ENCODE assay signal across 10 mouse cellular contexts in the genomic region with DNA sequence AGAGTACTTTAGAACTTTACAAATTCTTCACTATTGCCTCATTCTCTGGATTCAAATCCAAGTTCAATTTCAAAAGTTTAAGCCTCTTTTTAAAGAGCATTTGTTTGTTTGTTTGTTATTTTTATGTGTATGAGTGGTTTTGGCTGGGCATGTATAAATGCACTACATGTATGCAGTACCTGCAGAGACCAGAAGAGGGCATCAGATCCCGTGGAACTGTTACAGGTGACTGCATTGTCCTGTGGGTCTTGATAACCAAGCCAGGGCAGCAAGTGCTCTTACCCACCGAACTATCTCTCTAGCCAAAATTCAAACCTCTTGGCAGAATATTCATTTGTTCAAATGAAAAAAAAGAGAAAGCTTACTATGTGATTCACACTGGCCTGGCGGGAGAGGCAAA. TPM values are rescaled to one million over a fixed set of nuclear protein-coding genes. Genes with fewer than 3 reads are reported as not detected.
DNase-seq lines count a peak whose midpoint lies in the region; ATAC-seq and TF ChIP-seq lines count a peak whose summit lies in the region.
"Had no signal": no experiment of that assay in that cellular context is flagged by ENCODE, and none has a peak within 500 bp of the region (broad histone marks: within the 10 kb centered on the region; RNA-seq: fewer than 3 reads in every experiment).

No protein-coding gene starts in this region.

- no peak for TF ChIP-seq POLR2A in CH12.LX (IDR thresholded peaks at IDR 0.05; ENCODE audit: low read depth, low read length)

- no peaks in the 10 kb centered on the region for H3K36me3 ChIP-seq in kidney, postnatal 0 days (ENCODE audit: insufficient read depth, low read length)
- no peaks in the 10 kb centered on the region for H3K36me3 ChIP-seq in kidney, embryonic 16.5 days (ENCODE audit: insufficient read depth, low read length)
- H3K36me3 ChIP-seq in CH12.LX (replicated peaks in 1 of 2; ENCODE audit: control insufficient read depth in 1 of 2, insufficient read depth in 1 of 2, low read length in 1 of 2) = no peaks in the 10 kb centered on the region
- no peaks in the 10 kb centered on the region for H3K36me3 ChIP-seq in liver, embryonic 14.5 days (replicated peaks; ENCODE audit: control insufficient read depth, insufficient read depth, low read depth)
- H3K36me3 ChIP-seq: liver, embryonic 15.5 days had no signal

- peak; percentile 69 for TF ChIP-seq CTCF in kidney, postnatal 0 days (IDR thresholded peaks at IDR 0.05; ENCODE audit: low read depth)
- peak; percentile 66 to 79 for TF ChIP-seq CTCF in CH12.LX (conservative IDR thresholded peaks at IDR 0.05 in 1 of 2, IDR thresholded peaks at IDR 0.05 in 1 of 2; ENCODE audit: low read depth in 2 of 2, low read length in 2 of 2)
- TF ChIP-seq CTCF in liver, embryonic 14.5 days (IDR thresholded peaks at IDR 0.05; ENCODE audit: low read depth) = peak; percentile 66

- H3K9ac ChIP-seq in kidney, postnatal 0 days (ENCODE audit: low read depth, low read length) = no peak overlapping the region
- no peak overlapping the region for H3K9ac ChIP-seq in kidney, embryonic 16.5 days (replicated peaks; ENCODE audit: low read length)
- H3K9ac ChIP-seq in CH12.LX (ENCODE audit: insufficient read depth, low read depth) = no peak overlapping the region
- no peak overlapping the region for H3K9ac ChIP-seq in liver, embryonic 14.5 days (replicated peaks)
- H3K9ac ChIP-seq: liver, embryonic 15.5 days had no signal

- TF ChIP-seq RAD21 in CH12.LX (IDR thresholded peaks at IDR 0.05; ENCODE audit: low read depth, low read length) = peak; percentile 49

- no peaks in the 10 kb centered on the region for H3K79me2 ChIP-seq in CH12.LX (replicated peaks; ENCODE audit: control insufficient read depth, extremely low read depth, insufficient read depth, poor library complexity, severe bottlenecking)

- in situ Hi-C loops in CH12.LX (cut with MboI; ENCODE audit: low pct_ligation_motif_present, low pct_unique_long_range_greater_than_20kb, low sequenced_read_pairs) = no loop called here

- no peaks in the 10 kb centered on the region for H3K9me3 ChIP-seq in kidney, postnatal 0 days (replicated peaks; ENCODE audit: low read length)
- H3K9me3 ChIP-seq in kidney, embryonic 16.5 days (ENCODE audit: low read length) = no peaks in the 10 kb centered on the region
- no peaks in the 10 kb centered on the region for H3K9me3 ChIP-seq in CH12.LX (replicated peaks; ENCODE audit: low read length)
- no peaks in the 10 kb centered on the region for H3K9me3 ChIP-seq in liver, embryonic 14.5 days (ENCODE audit: control insufficient read depth, low read length)
- H3K9me3 ChIP-seq: liver, embryonic 15.5 days had no signal

- no peak for ATAC-seq in kidney, postnatal 0 days (replicated peaks; ENCODE audit: low FRiP score, low read depth)
- no peak for ATAC-seq in kidney, embryonic 16.5 days (ENCODE audit: low FRiP score, low TSS enrichment)
- no peak for ATAC-seq in liver, embryonic 14.5 days (ENCODE audit: insufficient read depth)
- no peak for ATAC-seq in frontal cortex, adult (ENCODE audit: low TSS enrichment)

- H3K27me3 ChIP-seq in kidney, postnatal 0 days (ENCODE audit: insufficient read depth, low read length) = peaks cover 16% of the 10 kb centered on the region
- H3K27me3 ChIP-seq in kidney, embryonic 16.5 days (ENCODE audit: insufficient read depth, low read length) = peaks cover 36% of the 10 kb centered on the region
- no peaks in the 10 kb centered on the region for H3K27me3 ChIP-seq in CH12.LX (replicated peaks)
- peaks cover 18% of the 10 kb centered on the region for H3K27me3 ChIP-seq in liver, embryonic 14.5 days (ENCODE audit: control insufficient read depth, insufficient read depth, low read length)

- H3K4me1 ChIP-seq in kidney, postnatal 0 days (replicated peaks; ENCODE audit: insufficient read depth, low read length) = peaks cover 5% of the 10 kb centered on the region; the same call in 1 of the 2 replicates
- H3K4me1 ChIP-seq in kidney, embryonic 16.5 days (ENCODE audit: insufficient read depth, low read length) = peaks cover 20% of the 10 kb centered on the region
- H3K4me1 ChIP-seq in CH12.LX (ENCODE audit: control insufficient read depth in 1 of 2, insufficient read depth in 2 of 2) = 0 out of 4 replicates have a peak, but pooled peaks cover 0 to 3% of the 10 kb centered on the region in 2 experiments
- H3K4me1 ChIP-seq in liver, embryonic 14.5 days (replicated peaks; ENCODE audit: control insufficient read depth in 2 of 2, insufficient read depth in 2 of 2, low read length in 1 of 2) = no peaks in the 10 kb centered on the region
- H3K4me1 ChIP-seq: liver, embryonic 15.5 days had no signal

- dilution Hi-C loops in CH12.LX (cut with MboI; ENCODE audit: extremely low pct_ligation_motif_present, extremely low pct_unique_long_range_greater_than_20kb, low sequenced_read_pairs) = no loop called here

- no peak for TF ChIP-seq EP300 in CH12.LX (IDR thresholded peaks at IDR 0.05; ENCODE audit: low read length)
- TF ChIP-seq EP300 in liver, embryonic 14.5 days (IDR thresholded peaks at IDR 0.05; ENCODE audit: low read depth) = no peak

- 64% methylated on average over 3 of the region's 3 CpGs for WGBS in kidney, postnatal 0 days
- WGBS in kidney, embryonic 16.5 days = 50% methylated on average over 3 of the region's 3 CpGs
- WGBS in liver, embryonic 14.5 days (ENCODE audit: insufficient replicate concordance) = 35% methylated on average over 3 of the region's 3 CpGs

- no peak overlapping the region for H3K4me3 ChIP-seq in kidney, postnatal 0 days (replicated peaks; ENCODE audit: low read depth, low read length)
- no peak overlapping the region for H3K4me3 ChIP-seq in kidney, embryonic 16.5 days (ENCODE audit: low read length)
- no peak overlapping the region for H3K4me3 ChIP-seq in CH12.LX (replicated peaks in 1 of 3; ENCODE audit: low read depth in 2 of 3, low read length in 2 of 3, poor library complexity in 1 of 3)
- no peak overlapping the region for H3K4me3 ChIP-seq in liver, embryonic 14.5 days (ENCODE audit: insufficient read depth in 1 of 2, low read depth in 2 of 2, low read length in 2 of 2)
- H3K4me3 ChIP-seq: liver, embryonic 15.5 days had no signal

- no peak overlapping the region for H3K4me2 ChIP-seq in kidney, postnatal 0 days (ENCODE audit: low read length)
- no peak overlapping the region for H3K4me2 ChIP-seq in kidney, embryonic 16.5 days (replicated peaks; ENCODE audit: low read depth, low read length)
- H3K4me2 ChIP-seq in CH12.LX (ENCODE audit: insufficient read depth, low read depth, poor library complexity, severe bottlenecking) = no peak overlapping the region
- H3K4me2 ChIP-seq in liver, embryonic 14.5 days (ENCODE audit: low read depth) = no peak overlapping the region
- H3K4me2 ChIP-seq: liver, embryonic 15.5 days had no signal

- no peak overlapping the region for H3K27ac ChIP-seq in kidney, postnatal 0 days
- no peak overlapping the region for H3K27ac ChIP-seq in kidney, embryonic 16.5 days (ENCODE audit: low read length)
- H3K27ac ChIP-seq in CH12.LX (ENCODE audit: insufficient read depth, low read depth) = no peak overlapping the region
- H3K27ac ChIP-seq in liver, embryonic 14.5 days = no peak overlapping the region
- H3K27ac ChIP-seq: liver, embryonic 15.5 days had no signal

- no peak for DNase-seq in kidney, postnatal 0 days (ENCODE audit: low spot score)
- peak; percentile 41 for DNase-seq in CH12.LX (ENCODE audit: extremely low read depth)
- peak; percentile 31 for DNase-seq in NIH3T3 (ENCODE audit: low read depth)
- no peak for DNase-seq in liver, embryonic 14.5 days (ENCODE audit: low read depth in 3 of 3, low spot score in 3 of 3)
- DNase-seq in right cerebral cortex, postnatal 10 days (ENCODE audit: low spot score in 2 of 2) = no peak
- no peak for DNase-seq in layer of hippocampus, adult 9-10 months (ENCODE audit: low spot score)
- DNase-seq: cerebellum, adult 9-11 months had no signal

TF ChIP-seq in CH12.LX, 34 proteins besides CTCF, POLR2A, EP300 and RAD21:
- TF ChIP-seq RCOR1 (conservative IDR thresholded peaks at IDR 0.05; ENCODE audit: low read depth, low read length) = no peak
- no peak for TF ChIP-seq E2F4 (IDR thresholded peaks at IDR 0.05; ENCODE audit: insufficient replicate concordance, low read depth, low read length)
- TF ChIP-seq SMC3 (IDR thresholded peaks at IDR 0.05; ENCODE audit: low read depth, low read length) = peak; percentile 31

RNA-seq across cellular contexts. Expression of gene Atp12a, which starts 4.0 kb away (rescaled TPM):
- polyA plus RNA-seq in kidney, postnatal 0 days (2015; fragmentation: Nextera tagmentation; extraction: Ambion mirVana) = 19.9 and 23.4 TPM in 2 replicates
- 2.8 and 2.9 TPM in 2 replicates for polyA plus RNA-seq in kidney, embryonic 16.5 days (2015; fragmentation: Nextera tagmentation; extraction: Ambion mirVana)
- total RNA-seq in CH12.LX (2012; rRNA removed) (not detected in 2 replicates), CH12.LX (2014; rRNA removed) (not detected in 2 replicates)
- not detected in 2 replicates for polyA plus RNA-seq in CH12.LX (2012; ENCODE audit: insufficient read length, low read depth)
- polyA plus RNA-seq in liver, embryonic 14.5 days (2012; rRNA removed) = not detected in 2 replicates
- polyA plus RNA-seq in liver, embryonic 14.5 days (2014; fragmentation: Nextera tagmentation; extraction: Ambion mirVana) = not detected in 2 replicates
- polyA plus RNA-seq: liver, embryonic 15.5 days had no signal

RNA-seq across cellular contexts. Expression of gene Rnf17, which starts 33.5 kb away (rescaled TPM):
- polyA plus RNA-seq in kidney, postnatal 0 days (2015; fragmentation: Nextera tagmentation; extraction: Ambion mirVana) = 0.51 and 1.3 TPM in 2 replicates
- 0.92 and 1.2 TPM in 2 replicates for polyA plus RNA-seq in kidney, embryonic 16.5 days (2015; fragmentation: Nextera tagmentation; extraction: Ambion mirVana)
- total RNA-seq in CH12.LX (2012; rRNA removed) (not detected in 2 replicates), CH12.LX (2014; rRNA removed) (0.11 TPM in 1 of 2 replicates, not detected in the other)
- not detected in 2 replicates for polyA plus RNA-seq in CH12.LX (2012; ENCODE audit: insufficient read length, low read depth)
- polyA plus RNA-seq in liver, embryonic 14.5 days (2012; rRNA removed) = 0.52 and 0.97 TPM in 2 replicates
- polyA plus RNA-seq in liver, embryonic 14.5 days (2014; fragmentation: Nextera tagmentation; extraction: Ambion mirVana) = 0.81 and 1.1 TPM in 2 replicates

Comparison
In these comparisons a context has a peak if more than half of its experiments do, and no peak if none do; other contexts are left out.
1. DNase-seq: peak in CH12.LX (single experiment) and NIH3T3 (single experiment); none in kidney, postnatal 0 days (single experiment), liver, embryonic 14.5 days (0 of 3), right cerebral cortex, postnatal 10 days (0 of 2) and layer of hippocampus, adult 9-10 months (single experiment).
2. Peak in every context shown above with its lines, with median percentiles within 50 percentile points of each other: CTCF ChIP-seq.